Comparison of ENCODE assay signal across 8 mouse cellular contexts in genomic region chr6:119220297-119220696, GRCm38 (mm10). TPM values are rescaled to one million over a fixed set of nuclear protein-coding genes. Genes with fewer than 3 reads are reported as not detected.
DNase-seq lines count a peak whose midpoint lies in the region; ATAC-seq and TF ChIP-seq lines count a peak whose summit lies in the region.

No protein-coding gene starts in this region.

- TF ChIP-seq CTCF in hindbrain, postnatal 0 days (IDR thresholded peaks at IDR 0.05; ENCODE audit: low read depth), result peak; percentile 92

- H3K27ac ChIP-seq in embryonic facial prominence, embryonic 14.5 days (replicated peaks; ENCODE audit: low read depth, low read length), result no peak overlapping the region
- no peak overlapping the region for H3K27ac ChIP-seq in hindbrain, postnatal 0 days
- H3K27ac ChIP-seq in limb, embryonic 12.5 days, result no peak overlapping the region
- H3K27ac ChIP-seq in neural tube, embryonic 14.5 days (ENCODE audit: low read depth, low read length), result no peak overlapping the region

- no peaks in the 10 kb centered on the region for H3K4me1 ChIP-seq in embryonic facial prominence, embryonic 14.5 days (ENCODE audit: control insufficient read depth, insufficient read depth, low read length)
- peaks cover 9% of the 10 kb centered on the region for H3K4me1 ChIP-seq in hindbrain, postnatal 0 days (ENCODE audit: insufficient read depth, low read length)
- peaks cover 9% of the 10 kb centered on the region for H3K4me1 ChIP-seq in limb, embryonic 12.5 days (replicated peaks)
- H3K4me1 ChIP-seq in neural tube, embryonic 14.5 days (ENCODE audit: control insufficient read depth, insufficient read depth, low read length), result peaks cover 5% of the 10 kb centered on the region; the same call in 1 of the 2 replicates

- H3K27me3 ChIP-seq in embryonic facial prominence, embryonic 14.5 days (replicated peaks; ENCODE audit: control insufficient read depth, insufficient read depth, low read length), result no peaks in the 10 kb centered on the region
- no peaks in the 10 kb centered on the region for H3K27me3 ChIP-seq in hindbrain, postnatal 0 days (ENCODE audit: insufficient read depth, low read length)
- no peaks in the 10 kb centered on the region for H3K27me3 ChIP-seq in limb, embryonic 12.5 days
- no peaks in the 10 kb centered on the region for H3K27me3 ChIP-seq in neural tube, embryonic 14.5 days (ENCODE audit: control insufficient read depth, insufficient read depth, low read length)

- 50% methylated on average over 10 of the region's 10 CpGs for WGBS in embryonic facial prominence, embryonic 14.5 days
- WGBS in hindbrain, postnatal 0 days, result 37% methylated on average over 10 of the region's 10 CpGs
- 51% methylated on average over 10 of the region's 10 CpGs for WGBS in limb, embryonic 12.5 days
- 53% methylated on average over 10 of the region's 10 CpGs for whole genome bisulfite sequencing in neural tube, embryonic 14.5 days

- H3K9me3 ChIP-seq in embryonic facial prominence, embryonic 14.5 days (ENCODE audit: control insufficient read depth, low read length), result no peaks in the 10 kb centered on the region
- no peaks in the 10 kb centered on the region for H3K9me3 ChIP-seq in hindbrain, postnatal 0 days (ENCODE audit: low read length)
- no peaks in the 10 kb centered on the region for H3K9me3 ChIP-seq in limb, embryonic 12.5 days
- no peaks in the 10 kb centered on the region for H3K9me3 ChIP-seq in neural tube, embryonic 14.5 days (ENCODE audit: control insufficient read depth, low read length)

- peaks cover 25% of the 10 kb centered on the region for H3K36me3 ChIP-seq in embryonic facial prominence, embryonic 14.5 days (ENCODE audit: control insufficient read depth, insufficient read depth, low read length)
- peaks cover 7% of the 10 kb centered on the region; the same call in 1 of the 2 replicates for H3K36me3 ChIP-seq in hindbrain, postnatal 0 days (ENCODE audit: insufficient read depth, low read length)
- peaks cover 30% of the 10 kb centered on the region for H3K36me3 ChIP-seq in limb, embryonic 12.5 days
- H3K36me3 ChIP-seq in neural tube, embryonic 14.5 days (ENCODE audit: control insufficient read depth, insufficient read depth, low read length), result peaks cover 11% of the 10 kb centered on the region; the same call in 1 of the 2 replicates

- peak; percentile 75 for DNase-seq in right cerebral cortex, adult 18-20 months
- no peak for DNase-seq in right cerebral cortex, postnatal 36 days (ENCODE audit: low spot score in 2 of 2)
- peak; percentile 43 to 48 for DNase-seq in adrenal gland, postnatal 36 days
- DNase-seq in embryonic facial prominence, embryonic 14.5 days (ENCODE audit: low spot score), result peak; percentile 76
- DNase-seq in hindbrain, postnatal 0 days (ENCODE audit: low spot score), result peak; percentile 88

- H3K4me3 ChIP-seq in embryonic facial prominence, embryonic 14.5 days (ENCODE audit: low read depth, low read length), result no peak overlapping the region
- no peak overlapping the region for H3K4me3 ChIP-seq in hindbrain, postnatal 0 days (ENCODE audit: low read length)
- no peak overlapping the region for H3K4me3 ChIP-seq in limb, embryonic 12.5 days (replicated peaks)
- H3K4me3 ChIP-seq in neural tube, embryonic 14.5 days (ENCODE audit: low read depth, low read length), result no peak overlapping the region

- no peak overlapping the region for H3K9ac ChIP-seq in embryonic facial prominence, embryonic 14.5 days (ENCODE audit: low read depth, low read length)
- no peak overlapping the region for H3K9ac ChIP-seq in hindbrain, postnatal 0 days (replicated peaks; ENCODE audit: low read length)
- H3K9ac ChIP-seq in limb, embryonic 12.5 days (replicated peaks), result no peak overlapping the region
- H3K9ac ChIP-seq in neural tube, embryonic 14.5 days (replicated peaks; ENCODE audit: low read depth, low read length), result no peak overlapping the region

- ATAC-seq in embryonic facial prominence, embryonic 14.5 days (ENCODE audit: low read depth), result peak; percentile 69; the same call in 1 of the 2 replicates
- peak; percentile 73 for ATAC-seq in hindbrain, postnatal 0 days
- ATAC-seq in limb, embryonic 12.5 days (ENCODE audit: insufficient number of reproducible peaks, insufficient read depth, low FRiP score, low TSS enrichment, low read depth), result 0 out of 2 replicates have a peak, but pooled peaks have one; percentile 66
- peak; percentile 67 for ATAC-seq in neural tube, embryonic 14.5 days (ENCODE audit: low read depth)
- ATAC-seq in erythroblast, adult 5-6 weeks (replicated peaks; ENCODE audit: low FRiP score, poor library complexity, severe bottlenecking), result no peak

- H3K4me2 ChIP-seq in embryonic facial prominence, embryonic 14.5 days (ENCODE audit: low read depth, low read length), result no peak overlapping the region
- H3K4me2 ChIP-seq in hindbrain, postnatal 0 days (ENCODE audit: low read depth, low read length), result no peak overlapping the region
- no peak overlapping the region for H3K4me2 ChIP-seq in limb, embryonic 12.5 days
- no peak overlapping the region for H3K4me2 ChIP-seq in neural tube, embryonic 14.5 days (ENCODE audit: low read depth, low read length)

RNA-seq across cellular contexts. Expression of gene Cacna2d4, which starts 16.0 kb away (rescaled TPM):
- not detected for total RNA-seq in adrenal gland, postnatal 36 days (2021)
- polyA plus RNA-seq in embryonic facial prominence, embryonic 14.5 days (2014; fragmentation: Nextera tagmentation; extraction: Ambion mirVana), result 0.07 and 0.24 TPM in 2 replicates
- total RNA-seq in hindbrain, postnatal 0 days (2014; rRNA removed), result 0.29 and 2.6 TPM in 2 replicates
- 1.0 and 1.2 TPM in 2 replicates for polyA plus RNA-seq in hindbrain, postnatal 0 days (2015; fragmentation: Nextera tagmentation; extraction: Ambion mirVana)
- not detected in 2 replicates for polyA plus RNA-seq in limb, embryonic 12.5 days (2016; fragmentation: Nextera tagmentation; extraction: Ambion mirVana)
- 0.19 and 0.26 TPM in 2 replicates for polyA plus RNA-seq in neural tube, embryonic 14.5 days (2014; fragmentation: Nextera tagmentation; extraction: Ambion mirVana)
- total RNA-seq in erythroblast, adult 5-6 weeks (2015; ENCODE audit: low replicate concordance), result not detected in 2 replicates
- total RNA-seq in erythroblast, adult 5-6 weeks (2017; ENCODE audit: low replicate concordance), result 0.14 TPM in 1 of 2 replicates, not detected in the other

RNA-seq across cellular contexts. Expression of gene Cacna1c, which starts 24.1 kb away (rescaled TPM):
- 100 to 1,000 TPM in 1 of 2 experiments, 10 to 100 TPM in 1; 85.2 to 128 TPM for total RNA-seq in adrenal gland, postnatal 36 days (2021)
- polyA plus RNA-seq in embryonic facial prominence, embryonic 14.5 days (2014; fragmentation: Nextera tagmentation; extraction: Ambion mirVana), result 4.8 and 6.6 TPM in 2 replicates
- total RNA-seq in hindbrain, postnatal 0 days (2014; rRNA removed), result 33.0 and 39.4 TPM in 2 replicates
- 3.7 and 5.1 TPM in 2 replicates for polyA plus RNA-seq in hindbrain, postnatal 0 days (2015; fragmentation: Nextera tagmentation; extraction: Ambion mirVana)
- polyA plus RNA-seq in limb, embryonic 12.5 days (2016; fragmentation: Nextera tagmentation; extraction: Ambion mirVana), result 13.8 and 14.2 TPM in 2 replicates
- 12.0 and 13.7 TPM in 2 replicates for polyA plus RNA-seq in neural tube, embryonic 14.5 days (2014; fragmentation: Nextera tagmentation; extraction: Ambion mirVana)
- total RNA-seq in erythroblast, adult 5-6 weeks (2015; ENCODE audit: low replicate concordance), result 0.21 TPM in 1 of 2 replicates, not detected in the other
- 0.09 TPM in 1 of 2 replicates, not detected in the other for total RNA-seq in erythroblast, adult 5-6 weeks (2017; ENCODE audit: low replicate concordance)

RNA-seq across cellular contexts. Expression of gene Dcp1b, which starts 45.2 kb away (rescaled TPM):
- total RNA-seq in adrenal gland, postnatal 36 days (2021), result 10 to 100 TPM; 12.1 to 13.4 TPM
- 5.9 and 8.2 TPM in 2 replicates for polyA plus RNA-seq in embryonic facial prominence, embryonic 14.5 days (2014; fragmentation: Nextera tagmentation; extraction: Ambion mirVana)
- 14.2 and 15.7 TPM in 2 replicates for total RNA-seq in hindbrain, postnatal 0 days (2014; rRNA removed)
- polyA plus RNA-seq in hindbrain, postnatal 0 days (2015; fragmentation: Nextera tagmentation; extraction: Ambion mirVana), result 9.4 and 10.9 TPM in 2 replicates
- 8.4 and 8.9 TPM in 2 replicates for polyA plus RNA-seq in limb, embryonic 12.5 days (2016; fragmentation: Nextera tagmentation; extraction: Ambion mirVana)
- 14.1 and 14.6 TPM in 2 replicates for polyA plus RNA-seq in neural tube, embryonic 14.5 days (2014; fragmentation: Nextera tagmentation; extraction: Ambion mirVana)
- 1.2 and 2.1 TPM in 2 replicates for total RNA-seq in erythroblast, adult 5-6 weeks (2015; ENCODE audit: low replicate concordance)
- total RNA-seq in erythroblast, adult 5-6 weeks (2017; ENCODE audit: low replicate concordance), result 1.4 and 3.3 TPM in 2 replicates

Comparison
In these comparisons a context has a peak if more than half of its experiments do, and no peak if none do; other contexts are left out.
1. DNase-seq: peak in right cerebral cortex, adult 18-20 months (single experiment), adrenal gland, postnatal 36 days (2 of 2), embryonic facial prominence, embryonic 14.5 days (single experiment) and hindbrain, postnatal 0 days (single experiment); none in right cerebral cortex, postnatal 36 days (0 of 2).